Mouse (Mus musculus): ENCODE data around the gene Dcdc2a.

DNA sequence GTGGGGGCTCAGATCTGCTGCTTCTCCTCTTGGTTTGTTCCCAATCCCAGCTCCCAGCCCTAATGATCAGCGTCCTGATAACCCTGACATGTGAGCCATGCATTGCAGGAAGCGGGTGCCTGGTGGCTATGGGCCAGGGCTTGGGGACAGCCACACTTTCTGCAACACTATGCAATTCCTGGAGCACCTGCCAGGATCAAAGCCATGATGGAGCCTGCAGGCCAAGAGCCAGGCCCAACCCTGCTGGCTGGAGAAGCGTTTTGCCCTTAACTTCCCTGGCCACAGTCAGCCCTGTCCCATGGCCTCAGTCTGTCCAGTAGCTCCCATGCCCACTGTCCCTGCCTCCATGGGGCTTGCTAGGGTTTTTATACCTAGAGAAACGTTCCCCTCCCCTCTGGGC lies 33.4 kb upstream of the Dcdc2a start:
- TF ChIP-seq CTCF (IDR thresholded peaks at IDR 0.05; ENCODE audit: low read depth), result no peak
- no peak for TF ChIP-seq EP300 (IDR thresholded peaks at IDR 0.05; ENCODE audit: low read depth)
